Mouse (Mus musculus) small intestine, adult 2 months (tissue): ENCODE results near the gene Ptpre. TPM values are rescaled to one million over a fixed set of nuclear protein-coding genes. Genes with fewer than 3 reads are reported as not detected.

Experiments
- H3K27ac ChIP-seq: fragments of 200-500 bp; 2 replicates; pipeline ENCODE4 v1.5.1; 2012; ENCODE audit warnings: low read depth, low read length, control low read depth, inconsistent platforms; ENCODE audit not compliant: insufficient read depth
- H3K27me3 ChIP-seq: fragments of 200-500 bp; 2 replicates; pipeline ENCODE4 v1.6.1; 2012; ENCODE audit warnings: mild to moderate bottlenecking, moderate library complexity, low read length, inconsistent platforms; ENCODE audit not compliant: control insufficient read depth, insufficient read depth
- H3K36me3 ChIP-seq: fragments of 200-500 bp; 2 replicates; pipeline ENCODE4 v1.6.1; 2012; ENCODE audit warnings: mild to moderate bottlenecking, low read length, control low read depth, inconsistent platforms; ENCODE audit not compliant: control insufficient read depth, insufficient read depth
- H3K4me1 ChIP-seq: fragments of 200-500 bp; 2 replicates; pipeline ENCODE4 v1.6.1; 2012; ENCODE audit warnings: low read length, inconsistent platforms, mixed read lengths; ENCODE audit not compliant: control insufficient read depth, insufficient read depth, insufficient read length
- H3K4me3 ChIP-seq: fragments of 200-500 bp; 2 replicates; pipeline ENCODE4 v1.5.1; 2012; ENCODE audit warnings: low read depth, mild to moderate bottlenecking, control low read depth, inconsistent platforms, low read length, moderate library complexity
- CTCF ChIP-seq: fragments of 200-500 bp; IDR thresholded peaks from 2 replicates; pipeline ENCODE4 v1.5.1; 2012; ENCODE audit warnings: low read depth, mild to moderate bottlenecking, control low read depth, inconsistent platforms, low read length, moderate library complexity, mixed read lengths; ENCODE audit not compliant: insufficient replicate concordance, insufficient read length; ENCODE audit errors: extremely low read depth
- POLR2A ChIP-seq: fragments of 200-500 bp; IDR thresholded peaks from 2 replicates; pipeline ENCODE4 v1.6.1; 2012; ENCODE audit warnings: low read depth, mild to moderate bottlenecking, control low read depth, inconsistent platforms, low read length, moderate library complexity
- WGBS: fragments of 180-500 bp; shearing (Covaris S2); methylation state at CpG from one replicate; pipeline ENCODE4 v1.1.7; 2018; 5-methylcytosine and 5-hydroxymethylcytosine counted together
- polyA plus RNA-seq: library from polyadenylated mRNA; depleted of rRNA; stranded (reverse); fragments of >200 nt; gene quantifications from 2 replicates; pipeline ENCODE4 v1.2.3, GENCODE M21; 2012

The Ptpre gene
- polyA plus RNA-seq, 1 experiment = 17.0 TPM

DNA sequence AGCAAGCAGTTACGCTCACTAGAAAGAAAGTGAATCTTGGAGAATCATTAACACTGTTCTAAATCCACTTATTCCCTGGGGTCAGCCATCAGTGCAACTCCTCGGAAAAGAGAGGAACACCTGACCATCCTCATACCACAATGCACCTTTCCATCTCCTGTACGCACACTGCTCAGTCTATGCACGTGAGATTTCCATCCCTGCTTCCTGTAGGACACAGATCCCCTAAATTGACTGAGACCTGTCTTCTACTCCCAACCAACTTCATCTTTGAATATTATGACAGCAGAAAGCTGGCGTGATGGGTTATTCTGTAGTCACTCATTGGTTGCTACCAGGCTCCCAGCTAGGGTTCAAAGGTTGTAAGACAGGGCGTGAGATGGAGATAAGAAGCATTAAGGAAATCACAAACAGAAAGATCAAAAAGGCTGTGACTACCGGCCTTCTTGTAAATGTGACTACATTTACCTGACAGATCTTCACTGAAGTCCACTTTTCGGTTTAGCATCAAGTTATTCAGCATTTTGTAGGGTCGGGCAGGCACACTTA is 166.4 kb downstream of the Ptpre start:
- WGBS = 49% methylated on average over 9 of the region's 9 CpGs
- no peak overlapping the region; the same call in 1 of the 2 replicates for H3K27ac ChIP-seq
- no peaks in the 10 kb centered on the region for H3K27me3 ChIP-seq
- peaks cover 8% of the 10 kb centered on the region; the same call in 1 of the 2 replicates for H3K4me1 ChIP-seq
- H3K4me3 ChIP-seq = no peak overlapping the region
- TF ChIP-seq CTCF (no peak), POLR2A (no peak)
- peaks cover 27% of the 10 kb centered on the region for H3K36me3 ChIP-seq

DNA sequence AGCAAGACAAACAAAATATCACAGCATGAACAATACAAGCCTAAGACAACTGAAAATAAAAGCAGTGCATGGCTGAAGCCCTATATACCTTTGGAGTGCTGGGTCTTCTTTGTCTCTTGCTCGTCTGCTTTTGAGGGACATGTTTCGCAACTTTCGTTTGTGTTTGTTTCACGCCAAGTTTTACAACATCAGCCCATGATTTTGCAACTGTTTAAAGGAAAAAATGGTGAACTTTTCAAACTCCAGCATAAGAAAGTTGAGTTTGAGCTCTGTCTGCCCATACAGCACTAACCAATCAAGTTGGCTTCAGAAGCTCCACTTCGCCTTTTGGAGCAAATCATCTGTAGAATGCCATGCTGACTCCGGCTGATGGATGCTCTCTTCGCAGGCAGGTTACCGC is 167.0 kb downstream of the Ptpre start:
- no peak overlapping the region; the same call in 1 of the 2 replicates for H3K27ac ChIP-seq
- peaks cover 8% of the 10 kb centered on the region; the same call in 1 of the 2 replicates for H3K4me1 ChIP-seq
- 63% methylated on average over 8 of the region's 8 CpGs for WGBS
- no peak for TF ChIP-seq POLR2A
- no peaks in the 10 kb centered on the region for H3K27me3 ChIP-seq
- peaks cover 27% of the 10 kb centered on the region for H3K36me3 ChIP-seq
- H3K4me3 ChIP-seq = no peak overlapping the region

DNA sequence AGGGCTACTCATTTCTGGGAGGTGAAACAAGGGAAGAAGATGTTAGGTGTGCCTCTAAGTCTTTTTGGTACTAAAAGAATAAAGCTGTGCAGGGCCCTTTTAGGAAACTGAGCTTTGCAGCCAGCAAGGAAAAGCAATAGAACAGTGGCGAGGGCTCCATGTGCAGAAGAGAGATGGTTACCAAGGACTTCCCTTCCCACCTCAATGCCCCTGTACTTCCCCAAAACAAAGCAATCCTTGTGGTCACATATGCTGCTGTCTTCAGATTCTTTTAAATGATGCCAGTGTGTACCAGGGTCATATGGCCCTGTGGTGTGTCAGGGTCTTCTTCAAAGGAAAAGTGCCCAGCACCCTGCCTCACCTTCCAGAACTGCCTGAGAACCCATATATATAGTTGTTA is 167.8 kb downstream of the Ptpre start:
- H3K4me3 ChIP-seq = no peak overlapping the region
- H3K36me3 ChIP-seq = peaks cover 26% of the 10 kb centered on the region
- TF ChIP-seq POLR2A = no peak
- TF ChIP-seq CTCF = no peak

DNA sequence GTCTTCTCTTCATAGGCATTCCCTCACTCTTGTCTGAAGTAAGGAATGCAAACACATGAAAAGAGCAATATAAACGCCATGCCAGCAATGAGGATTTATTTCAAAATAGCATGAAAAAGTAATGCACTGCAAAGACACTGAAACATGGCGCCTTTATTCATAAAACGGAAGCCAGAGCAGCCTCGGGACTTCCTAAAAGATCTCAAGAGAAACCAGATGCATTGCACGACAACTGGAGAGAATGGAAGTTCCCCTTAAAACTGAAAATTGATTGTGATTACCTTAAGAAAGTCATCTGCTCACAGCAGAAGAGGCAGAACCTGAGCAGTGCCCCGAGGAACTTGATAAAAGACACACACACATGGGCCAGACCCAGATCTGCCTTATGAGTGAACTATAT is 168.5 kb downstream of the Ptpre start:
- no peaks in the 10 kb centered on the region for H3K27me3 ChIP-seq
- 86% methylated on average over 6 of the region's 6 CpGs for WGBS
- peaks cover 22% of the 10 kb centered on the region for H3K36me3 ChIP-seq
- H3K4me1 ChIP-seq = peaks cover 8% of the 10 kb centered on the region; the same call in 1 of the 2 replicates
- no peak for TF ChIP-seq POLR2A
- TF ChIP-seq CTCF = no peak
- H3K4me3 ChIP-seq = no peak overlapping the region
- peak overlapping the region; percentile 29; the same call in 1 of the 2 replicates for H3K27ac ChIP-seq

More for the DNA sequence above, 167.8 kb downstream of the Ptpre start:
- Histone ChIP-seq H3K27ac (no peak overlapping the region), H3K27me3 (no peaks in the 10 kb centered on the region), H3K4me1 (peaks cover 8% of the 10 kb centered on the region; the same call in 1 of the 2 replicates)
- 92% methylated on average over 1 of the region's 1 CpGs for WGBS

DNA sequence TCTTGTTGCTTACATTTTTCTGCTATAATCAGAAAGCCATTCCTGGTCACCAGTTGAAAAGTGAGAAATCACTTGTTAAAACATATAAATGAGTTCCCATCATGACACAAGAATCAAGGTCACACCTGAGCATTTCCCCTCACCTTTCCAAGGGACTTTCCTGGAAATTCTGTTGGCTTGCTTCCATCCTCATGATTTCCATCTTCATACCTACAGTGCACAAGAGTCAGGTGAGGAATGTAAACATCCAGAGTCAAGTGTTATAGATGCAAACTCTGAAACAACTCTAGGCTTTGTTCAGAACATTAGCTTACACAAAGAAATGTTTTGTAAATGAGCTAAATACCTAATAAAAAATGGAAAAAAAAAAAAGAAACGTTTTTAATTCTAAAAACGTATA is 173.4 kb downstream of the Ptpre start:
- WGBS = 54% methylated on average over 2 of the region's 2 CpGs
- no peaks in the 10 kb centered on the region for H3K27me3 ChIP-seq
- TF ChIP-seq CTCF (no peak), POLR2A (no peak)
- H3K36me3 ChIP-seq = peaks cover 8% of the 10 kb centered on the region
- H3K4me1 ChIP-seq = peaks cover 2% of the 10 kb centered on the region; the same call in 1 of the 2 replicates
- H3K27ac ChIP-seq = no peak overlapping the region
- no peak overlapping the region for H3K4me3 ChIP-seq

DNA sequence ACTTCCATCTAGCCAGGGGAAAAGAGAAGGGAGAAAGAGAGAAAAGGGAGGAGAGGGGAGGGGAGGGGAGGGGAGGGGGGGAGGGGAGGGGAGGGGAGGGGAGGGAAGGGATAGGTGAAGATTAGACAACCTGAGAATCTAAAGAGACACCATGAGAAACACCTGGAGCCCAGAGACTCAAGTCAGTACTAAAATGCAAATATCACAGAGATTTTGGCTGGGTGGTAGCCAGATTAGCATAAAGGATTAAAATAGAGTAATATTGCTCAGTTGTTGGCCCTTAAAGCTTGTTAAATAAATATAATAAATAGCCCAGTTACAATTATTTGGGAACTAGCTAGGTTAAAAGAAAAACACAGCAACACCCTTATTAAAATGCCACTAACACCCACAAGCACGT is 175.3 kb downstream of the Ptpre start:
- Histone ChIP-seq H3K27me3 (no peaks in the 10 kb centered on the region), H3K4me3 (no peak overlapping the region), H3K36me3 (0 out of 2 replicates have a peak, but pooled peaks cover 1% of the 10 kb centered on the region), H3K4me1 (peaks cover 2% of the 10 kb centered on the region; the same call in 1 of the 2 replicates), H3K27ac (no peak overlapping the region)
- WGBS = 68% methylated on average over 1 of the region's 1 CpGs
- TF ChIP-seq POLR2A (no peak), CTCF (no peak)

DNA sequence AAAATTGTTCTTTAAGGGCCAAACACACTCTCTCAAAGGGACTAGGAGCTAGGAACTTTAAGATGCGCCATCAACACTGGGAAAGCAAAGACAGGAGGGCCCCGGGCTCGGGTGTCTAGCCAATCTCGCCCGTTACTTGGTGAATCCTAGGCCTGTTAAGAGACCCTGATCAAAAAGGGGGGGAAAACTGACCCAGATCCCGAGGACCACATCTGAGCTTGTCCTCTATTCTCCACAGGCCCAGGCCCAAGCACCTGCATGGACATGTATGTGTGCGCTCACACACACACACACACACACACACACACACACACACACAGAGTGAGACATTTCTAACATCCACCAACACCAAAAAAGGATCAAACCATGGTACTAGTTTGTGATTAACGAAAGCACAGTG is 176.0 kb downstream of the Ptpre start:
- Histone ChIP-seq H3K27me3 (no peaks in the 10 kb centered on the region), H3K4me3 (peak overlapping the region; percentile 31; the same call in 1 of the 2 replicates), H3K27ac (no peak overlapping the region), H3K4me1 (peaks cover 2% of the 10 kb centered on the region; the same call in 1 of the 2 replicates), H3K36me3 (0 out of 2 replicates have a peak, but pooled peaks cover 1% of the 10 kb centered on the region)
- TF ChIP-seq POLR2A (no peak), CTCF (no peak)
- 51% methylated on average over 8 of the region's 8 CpGs for WGBS
